Mouse (Mus musculus): ENCODE measurements around the gene Baz2b.

Baz2b gene

GRCm38 (mm10) chr2:60053222-60054010 is 156.2 kb downstream of the Baz2b start:
- DNase-seq (ENCODE audit: low spot score in 2 of 2), result no peak

GRCm38 (mm10) chr2:60050667-60051460 is 158.8 kb downstream of the Baz2b start:
- no peak for DNase-seq (ENCODE audit: low spot score in 2 of 2)

GRCm38 (mm10) chr2:60049889-60050288 is 159.8 kb downstream of the Baz2b start:
- no peak for DNase-seq (ENCODE audit: low spot score in 2 of 2)

GRCm38 (mm10) chr2:60049351-60049750 is 160.3 kb downstream of the Baz2b start:
- DNase-seq (ENCODE audit: low spot score in 2 of 2), result no peak

GRCm38 (mm10) chr2:60045995-60046394 is 163.6 kb downstream of the Baz2b start:
- DNase-seq (ENCODE audit: low spot score in 2 of 2), result no peak

- DNase-seq (ENCODE audit: low spot score in 2 of 2), result no peak
Measured at GRCm38 (mm10) chr2:60044988-60045387, 164.7 kb downstream of the Baz2b start.

GRCm38 (mm10) chr2:60044540-60044939 is 165.1 kb downstream of the Baz2b start:
- no peak for DNase-seq (ENCODE audit: low spot score in 2 of 2)

- DNase-seq (ENCODE audit: low spot score in 2 of 2), result no peak
Measured at GRCm38 (mm10) chr2:60042699-60043098, 166.9 kb downstream of the Baz2b start.

- no peak for DNase-seq (ENCODE audit: low spot score in 2 of 2)
Measured at GRCm38 (mm10) chr2:60041485-60042274, 168.0 kb downstream of the Baz2b start.

- DNase-seq (ENCODE audit: low spot score in 2 of 2), result no peak
Measured at GRCm38 (mm10) chr2:60040162-60040561, 169.5 kb downstream of the Baz2b start.

- peak in 1 of 2 experiments; percentile 51 for DNase-seq (ENCODE audit: low spot score in 2 of 2)
Measured at GRCm38 (mm10) chr2:60037011-60037551, 172.6 kb downstream of the Baz2b start.

- no peak for DNase-seq (ENCODE audit: low spot score in 2 of 2)
Measured at GRCm38 (mm10) chr2:60036361-60036760, 173.3 kb downstream of the Baz2b start.

GRCm38 (mm10) chr2:60030991-60031390 is 178.6 kb downstream of the Baz2b start:
- DNase-seq (ENCODE audit: low spot score in 2 of 2), result no peak

- no peak for DNase-seq (ENCODE audit: low spot score in 2 of 2)
Measured at GRCm38 (mm10) chr2:60029020-60029419, 180.6 kb downstream of the Baz2b start.

GRCm38 (mm10) chr2:60027166-60027565 is 182.5 kb downstream of the Baz2b start:
- no peak for DNase-seq (ENCODE audit: low spot score in 2 of 2)

- DNase-seq (ENCODE audit: low spot score in 2 of 2), result no peak
Measured at GRCm38 (mm10) chr2:60026554-60026953, 183.1 kb downstream of the Baz2b start.

GRCm38 (mm10) chr2:60023777-60024176 is 185.9 kb downstream of the Baz2b start:
- DNase-seq (ENCODE audit: low spot score in 2 of 2), result no peak

- no peak for DNase-seq (ENCODE audit: low spot score in 2 of 2)
Measured at GRCm38 (mm10) chr2:60021556-60021955, 188.1 kb downstream of the Baz2b start.

GRCm38 (mm10) chr2:60021138-60021537 is 188.5 kb downstream of the Baz2b start:
- DNase-seq (ENCODE audit: low spot score in 2 of 2), result no peak

- DNase-seq (ENCODE audit: low spot score in 2 of 2), result no peak
Measured at GRCm38 (mm10) chr2:60019546-60020250, 189.9 kb downstream of the Baz2b start.

- DNase-seq (ENCODE audit: low spot score in 2 of 2), result no peak
Measured at GRCm38 (mm10) chr2:60018875-60019501, 190.7 kb downstream of the Baz2b start.
